Mouse (Mus musculus): ENCODE measurements around the gene Lyrm4.
"Not testable (repeated sequence)": the region's sequence is repeated elsewhere in the genome, so short reads cannot be mapped to it uniquely, and the experiment has no call there.

Lyrm4 gene

DNA sequence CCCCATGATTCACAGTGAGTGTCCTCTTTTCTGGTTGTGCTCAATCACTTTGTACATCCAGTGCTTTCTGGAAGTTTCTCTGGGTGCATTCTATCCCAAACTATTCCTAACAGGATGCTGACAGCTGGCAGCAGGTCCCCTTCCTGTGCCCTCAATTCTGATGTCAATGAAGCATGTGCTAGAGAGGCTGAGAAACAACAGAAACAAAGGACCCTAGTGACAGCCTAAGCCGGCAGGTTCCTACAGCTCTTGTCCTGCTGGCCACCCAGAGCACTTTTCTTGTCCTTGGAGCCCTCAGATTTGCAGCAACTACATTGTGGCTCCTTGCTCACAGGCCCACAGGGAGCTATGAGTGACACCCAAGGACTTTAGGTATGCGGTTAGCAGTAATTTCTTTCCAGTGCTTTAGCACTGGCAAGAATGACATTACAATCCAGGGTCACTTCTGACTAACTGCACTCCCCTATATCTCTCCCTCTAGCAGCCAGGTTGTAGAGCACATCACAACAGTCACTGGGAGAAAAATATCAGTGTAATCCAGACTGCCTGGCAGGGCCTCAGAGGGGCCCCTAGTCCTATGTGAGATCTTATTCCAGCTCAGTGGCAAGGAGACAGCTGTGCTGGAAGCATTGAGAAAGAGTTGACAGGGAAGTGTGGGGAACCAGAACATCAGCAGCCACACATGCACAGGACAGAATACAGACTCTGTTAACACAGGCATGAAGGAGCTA, 121.5 kb downstream of the Lyrm4 start:
- no peak for DNase-seq (ENCODE audit: low spot score in 2 of 2)

DNA sequence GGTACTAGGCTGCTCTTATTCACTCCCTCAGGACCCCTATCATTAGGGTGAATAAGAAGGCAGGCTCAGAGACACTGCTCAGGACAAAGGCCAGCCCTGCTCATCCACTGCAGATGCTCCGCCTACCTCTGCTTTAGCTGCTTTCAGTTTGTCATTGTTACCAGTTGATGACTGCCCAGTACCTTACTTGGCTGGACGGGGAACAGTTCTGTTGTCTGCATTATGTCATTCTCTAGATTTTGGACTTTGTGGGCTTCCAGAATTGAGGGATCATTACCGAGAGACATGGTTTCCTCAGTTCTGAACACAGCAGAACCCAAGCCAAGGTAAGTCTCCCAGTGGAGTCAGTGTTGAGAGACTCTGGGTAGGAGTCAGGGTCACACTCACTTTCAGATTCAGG, 122.1 kb downstream of the Lyrm4 start:
- no peak for DNase-seq (ENCODE audit: low spot score in 2 of 2)

GRCm38 (mm10) chr13:35994067-35994466, 123.3 kb downstream of the Lyrm4 start:
- peak in 1 of 2 experiments; percentile 29 for DNase-seq (ENCODE audit: low spot score in 2 of 2)

- not testable (repeated sequence) for DNase-seq (ENCODE audit: low spot score in 2 of 2)
These were observed 126.1 kb downstream of the Lyrm4 start for GRCm38 (mm10) chr13:35991185-35991584.

- no peak for DNase-seq (ENCODE audit: low spot score in 2 of 2)
These were observed 128.0 kb downstream of the Lyrm4 start for GRCm38 (mm10) chr13:35989329-35989728.

- no peak for DNase-seq (ENCODE audit: low spot score in 2 of 2)
These were observed 134.3 kb downstream of the Lyrm4 start for GRCm38 (mm10) chr13:35982985-35983384.

DNA sequence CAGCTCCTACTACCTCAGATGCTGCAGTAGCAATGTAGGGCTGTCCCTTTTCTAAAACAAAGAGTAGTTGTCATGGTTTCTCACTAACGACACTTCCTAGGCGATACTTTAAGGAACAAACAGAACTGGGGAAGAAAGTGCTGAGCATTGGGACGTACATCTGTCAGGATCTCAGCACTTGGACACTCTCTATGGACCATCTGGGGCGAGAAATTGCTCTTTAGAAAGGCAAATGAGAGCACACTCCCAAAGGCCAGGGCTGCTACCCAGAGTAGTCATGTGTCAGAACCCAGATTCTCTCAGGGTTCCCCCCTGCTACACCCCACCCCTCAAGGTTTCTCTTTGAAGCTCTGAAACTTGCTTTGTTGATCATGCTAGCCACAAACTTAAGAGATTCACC, 136.9 kb downstream of the Lyrm4 start:
- DNase-seq (ENCODE audit: low spot score in 2 of 2): no peak

GRCm38 (mm10) chr13:35976912-35977311, 140.4 kb downstream of the Lyrm4 start:
- no peak for DNase-seq (ENCODE audit: low spot score in 2 of 2)

DNA sequence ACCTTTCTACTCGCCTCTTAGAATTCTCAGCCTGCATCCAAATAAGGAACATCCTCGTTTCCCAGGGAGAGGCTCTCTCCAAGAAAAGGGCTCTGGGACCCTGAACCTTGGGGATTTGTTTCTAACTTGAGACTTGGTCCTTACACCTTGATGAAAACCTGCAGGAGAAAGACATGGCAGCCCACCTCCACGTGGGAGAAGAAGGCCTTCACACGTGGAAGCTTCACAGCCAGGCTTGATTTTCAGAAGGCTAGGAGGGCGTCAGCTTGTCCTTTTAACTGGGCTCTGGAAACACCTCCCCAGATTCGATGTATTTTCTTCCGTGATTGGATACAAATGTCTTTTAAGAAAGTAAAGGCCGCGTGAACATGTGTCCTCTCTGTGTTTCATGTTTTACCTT, 147.5 kb downstream of the Lyrm4 start:
- no peak for DNase-seq (ENCODE audit: low spot score in 2 of 2)

GRCm38 (mm10) chr13:35969431-35969721, 147.9 kb downstream of the Lyrm4 start:
- no peak for DNase-seq (ENCODE audit: low spot score in 2 of 2)

DNA sequence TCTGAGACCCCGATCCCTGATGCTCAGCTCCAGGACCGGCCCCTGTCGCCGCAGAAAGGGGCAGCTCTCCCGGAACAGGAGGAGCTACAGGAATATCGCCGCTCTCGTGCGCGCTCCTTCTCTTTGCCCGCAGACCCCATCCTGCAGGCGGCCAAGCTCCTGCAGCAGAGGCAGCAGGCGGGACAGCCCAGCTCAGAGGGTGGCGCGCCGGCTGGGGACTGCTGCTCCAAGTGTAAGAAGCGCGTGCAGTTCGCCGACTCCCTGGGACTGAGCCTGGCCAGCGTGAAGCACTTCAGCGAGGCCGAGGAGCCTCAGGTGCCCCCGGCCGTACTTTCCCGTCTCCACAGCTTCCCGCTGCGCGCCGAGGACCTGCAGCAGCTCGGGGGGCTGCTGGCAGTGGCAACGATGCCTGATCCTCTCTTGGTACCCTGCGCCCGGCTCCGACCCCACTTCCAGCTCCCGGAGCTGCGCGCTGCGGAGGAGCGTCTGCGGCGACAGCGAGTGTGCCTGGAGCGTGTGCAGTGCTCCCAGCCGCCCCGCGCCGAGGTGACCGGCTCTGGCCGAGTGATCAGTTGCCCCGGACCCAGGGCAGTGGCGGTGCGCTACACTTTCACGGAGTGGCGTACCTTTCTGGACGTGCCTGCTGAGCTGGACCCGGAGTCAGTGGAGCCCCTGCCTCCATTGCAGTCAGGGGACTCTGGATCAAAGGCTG, 148.5 kb downstream of the Lyrm4 start:
- DNase-seq (ENCODE audit: low spot score in 2 of 2): peak in 1 of 2 experiments; percentile 16

- peak in 1 of 2 experiments; percentile 13 for DNase-seq (ENCODE audit: low spot score in 2 of 2)
These were observed 149.1 kb downstream of the Lyrm4 start for GRCm38 (mm10) chr13:35968131-35968718.

DNA sequence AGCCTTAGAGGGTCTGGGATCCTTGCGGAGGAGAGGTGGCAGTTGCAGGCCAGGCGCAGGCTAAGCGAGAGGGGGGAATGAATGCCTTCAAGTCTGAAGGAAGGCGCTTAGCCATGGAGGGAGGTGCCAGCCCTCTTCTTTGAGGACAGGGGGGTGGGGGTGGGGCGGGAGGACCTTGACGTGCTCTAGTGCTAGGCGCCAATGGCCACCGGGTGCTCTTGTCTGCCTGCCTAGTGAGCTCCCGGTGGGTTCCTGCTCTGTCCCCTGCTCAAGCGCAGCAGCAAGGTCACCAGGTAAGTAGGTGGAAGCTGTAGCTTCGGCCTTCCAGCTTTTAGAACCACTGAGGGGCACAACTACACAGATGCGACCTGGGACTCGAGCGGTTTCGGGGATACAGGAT, 149.6 kb downstream of the Lyrm4 start:
- DNase-seq (ENCODE audit: low spot score in 2 of 2): no peak

GRCm38 (mm10) chr13:35963583-35963982, 153.7 kb downstream of the Lyrm4 start:
- DNase-seq (ENCODE audit: low spot score in 2 of 2): no peak

GRCm38 (mm10) chr13:35959391-35960067, 157.8 kb downstream of the Lyrm4 start:
- no peak for DNase-seq (ENCODE audit: low spot score in 2 of 2)

DNA sequence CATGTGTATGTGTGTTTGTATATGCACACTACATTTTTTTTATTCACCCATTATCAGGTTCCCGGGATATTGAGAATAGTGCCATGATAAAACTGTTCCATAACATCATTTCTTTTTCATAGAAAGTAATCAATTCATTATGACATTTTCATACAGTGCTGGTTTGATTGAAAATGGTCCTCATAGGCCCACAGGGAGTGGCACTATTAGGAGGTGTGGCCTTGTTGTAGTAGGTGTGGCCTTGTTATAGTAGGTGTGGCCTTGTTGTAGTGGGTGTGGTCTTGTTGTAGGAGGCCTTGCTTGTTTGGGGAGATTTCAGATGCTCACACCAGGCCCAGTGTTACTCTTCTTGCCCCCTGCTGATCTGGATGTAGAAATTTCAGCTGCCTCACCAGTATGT, 158.8 kb downstream of the Lyrm4 start, which contains the start of gene Ppp1r3g:
Ppp1r3g (plus strand) TSS at position 301 of the 400 bp plus-strand sequence.
- DNase-seq (ENCODE audit: low spot score in 2 of 2): no peak

GRCm38 (mm10) chr13:35949814-35950455, 167.4 kb downstream of the Lyrm4 start:
- no peak for DNase-seq (ENCODE audit: low spot score in 2 of 2)

DNA sequence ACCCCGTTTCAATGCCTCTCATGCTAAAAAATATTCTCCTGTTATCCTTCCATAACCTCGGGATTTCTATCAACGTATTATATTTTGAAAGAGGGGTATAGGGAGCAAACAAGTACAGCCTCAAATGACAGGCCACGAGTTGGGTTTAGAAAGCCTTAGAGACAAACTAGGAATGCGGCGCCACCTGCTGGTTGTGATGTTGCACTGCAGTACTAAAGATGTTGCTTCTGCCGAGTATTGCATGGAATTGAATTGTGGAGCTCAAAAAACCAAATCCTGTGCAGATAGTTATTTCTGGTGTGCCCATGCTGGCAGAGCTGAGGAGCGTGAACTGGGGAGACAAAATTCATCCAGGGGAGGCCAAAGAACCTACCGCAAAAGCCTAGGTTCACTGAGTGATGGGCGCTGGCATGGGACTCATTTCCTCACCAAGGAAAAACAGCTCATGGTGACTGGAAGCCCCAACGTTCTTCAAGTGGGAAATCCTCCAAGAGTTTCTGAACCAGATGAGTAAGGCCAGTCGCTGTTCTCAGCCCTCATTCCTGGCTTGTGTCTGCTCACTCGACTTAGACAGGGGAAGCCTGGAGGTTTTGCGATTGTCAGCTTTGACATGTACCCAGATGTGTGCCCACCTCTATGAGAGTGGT, 169.8 kb downstream of the Lyrm4 start:
- peak; percentile 68 to 78 for DNase-seq (ENCODE audit: low spot score in 2 of 2)

DNA sequence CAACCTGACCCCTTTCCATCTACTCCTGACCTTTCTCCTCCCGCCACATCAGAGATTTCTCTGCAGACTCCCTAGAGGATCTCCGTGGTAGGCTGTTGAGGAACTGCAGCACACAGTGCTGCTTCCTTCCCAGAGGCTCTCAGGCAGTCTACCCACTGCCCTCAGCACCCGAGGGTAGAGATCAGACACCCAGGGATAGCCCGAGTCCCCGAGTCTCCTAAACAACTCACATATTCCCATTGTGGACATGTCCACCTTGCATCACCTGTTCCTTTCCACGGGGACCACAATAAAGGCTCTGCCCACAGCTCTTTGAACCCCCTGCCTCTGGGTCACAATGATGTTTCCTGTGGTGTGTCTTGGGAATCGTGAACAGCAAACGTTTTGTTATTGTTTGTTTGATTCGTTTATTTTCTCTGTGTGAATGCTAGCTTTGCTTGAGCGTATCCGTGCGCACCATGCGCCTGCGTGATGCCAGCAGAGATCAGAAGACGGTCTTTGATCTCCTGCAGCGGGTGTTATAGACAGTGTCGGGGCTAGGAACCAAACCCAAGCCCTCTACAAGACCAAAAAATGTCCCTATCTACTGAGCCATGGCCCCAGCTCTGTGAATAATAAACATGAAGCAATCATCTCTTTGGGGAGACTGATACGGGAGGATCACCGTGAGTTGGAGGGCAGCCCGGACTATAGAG, 170.5 kb downstream of the Lyrm4 start:
- no peak for DNase-seq (ENCODE audit: low spot score in 2 of 2)

- DNase-seq (ENCODE audit: low spot score in 2 of 2): no peak
These were observed 176.4 kb downstream of the Lyrm4 start for GRCm38 (mm10) chr13:35940934-35941333.
